Mouse (Mus musculus) layer of hippocampus, adult 11-12 months (tissue): Measurements from ENCODE around the gene Panx3.

ENCODE experiments used
- DNase-seq: peaks from one replicate; pipeline ENCODE4 v3.0.0; 2022; ENCODE audit warnings: low spot score

Panx3 gene

GRCm38 (mm10) chr9:37632305-37632704, 36.7 kb downstream of the Panx3 start:
- DNase-seq = no peak

DNA sequence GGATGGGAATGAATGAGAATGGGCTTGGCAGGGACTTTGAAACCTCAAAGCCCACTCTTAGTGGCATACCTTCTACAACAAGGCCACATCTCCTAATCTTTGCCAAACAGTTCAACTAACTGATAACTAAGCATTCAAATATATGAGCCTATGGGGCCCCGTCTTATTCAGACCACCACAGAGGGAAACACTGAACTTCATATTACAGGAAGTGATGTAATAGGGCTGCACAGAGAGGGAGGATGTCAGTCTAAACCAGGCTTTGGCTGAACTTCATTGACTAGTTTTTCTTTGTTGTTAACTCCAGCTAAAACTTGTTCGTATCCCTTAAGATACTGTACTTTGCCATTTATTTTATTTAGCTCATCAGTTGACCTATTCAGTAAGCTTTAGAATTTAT, 39.1 kb downstream of the Panx3 start:
- DNase-seq = no peak

GRCm38 (mm10) chr9:37628581-37628980, 40.5 kb downstream of the Panx3 start:
- DNase-seq = no peak

DNA sequence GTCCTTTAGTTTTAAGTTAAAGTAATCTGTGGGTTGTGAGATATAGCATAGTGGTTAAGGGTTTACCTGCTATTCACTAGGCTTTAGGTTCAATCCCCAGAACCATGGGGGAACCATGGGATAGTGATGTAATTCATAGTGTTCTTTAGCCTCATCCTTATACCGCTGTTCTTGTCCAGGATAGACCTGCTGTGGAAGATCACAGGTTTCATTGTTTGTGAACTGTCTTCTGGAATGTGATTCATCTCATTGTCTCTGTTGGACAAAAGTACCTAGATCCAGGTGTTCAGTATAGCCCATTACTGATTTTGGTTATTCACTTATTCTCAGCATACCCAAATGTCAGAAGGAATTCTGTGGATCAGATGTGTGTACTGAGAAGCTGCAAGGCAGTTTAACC, 41.8 kb downstream of the Panx3 start:
- no peak for DNase-seq

DNA sequence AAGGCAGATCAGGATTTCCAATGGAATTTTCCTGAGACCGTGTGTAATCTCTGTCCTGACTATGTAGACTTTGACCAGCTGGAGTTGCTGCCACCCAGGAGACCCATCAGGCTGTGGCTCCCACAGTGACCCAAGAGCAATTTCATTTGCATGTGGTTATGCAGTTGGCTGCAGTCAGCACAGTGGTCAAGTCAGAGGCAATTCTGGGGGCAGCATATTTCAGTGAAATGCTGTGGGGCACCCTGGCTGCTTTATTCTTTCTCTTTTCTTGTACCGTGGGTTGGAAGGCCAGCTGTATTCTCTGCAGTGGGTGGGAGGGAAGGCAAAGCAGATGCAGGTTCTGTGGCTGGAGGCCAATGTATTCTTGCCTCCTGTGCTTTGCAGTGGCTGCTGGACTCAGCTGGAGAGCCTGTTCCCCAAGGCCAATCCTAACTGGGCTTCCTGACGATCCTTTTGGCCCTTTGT, 42.9 kb downstream of the Panx3 start:
- peak; percentile 43 for DNase-seq

DNA sequence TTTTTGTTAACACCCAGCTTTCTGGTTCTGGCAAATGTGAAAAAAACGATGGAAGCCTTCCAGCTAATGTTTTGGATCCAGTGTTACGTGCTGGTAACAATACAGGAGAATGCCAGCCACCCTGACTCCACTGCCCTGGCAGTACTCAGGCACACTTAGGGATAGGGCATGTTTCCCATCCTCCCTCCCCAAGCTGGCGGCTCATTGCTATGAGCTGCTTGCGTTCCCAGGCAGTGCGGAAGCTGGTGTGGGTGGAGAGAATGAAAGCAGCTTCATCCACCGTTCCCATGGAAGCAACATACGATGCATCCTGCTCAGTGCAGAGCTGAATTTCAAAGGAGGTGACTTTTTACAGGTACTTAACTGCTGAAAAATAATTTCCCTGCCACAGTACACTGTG, 43.4 kb downstream of the Panx3 start:
- DNase-seq = peak; percentile 82

GRCm38 (mm10) chr9:37625129-37625528, 43.9 kb downstream of the Panx3 start:
- no peak for DNase-seq

- DNase-seq = no peak
Measured at GRCm38 (mm10) chr9:37624502-37624901, 44.5 kb downstream of the Panx3 start.

- DNase-seq = no peak
Measured at GRCm38 (mm10) chr9:37623981-37624380, 45.1 kb downstream of the Panx3 start.

- peak; percentile 63 for DNase-seq
Measured at GRCm38 (mm10) chr9:37621290-37621689, 47.7 kb downstream of the Panx3 start.

DNA sequence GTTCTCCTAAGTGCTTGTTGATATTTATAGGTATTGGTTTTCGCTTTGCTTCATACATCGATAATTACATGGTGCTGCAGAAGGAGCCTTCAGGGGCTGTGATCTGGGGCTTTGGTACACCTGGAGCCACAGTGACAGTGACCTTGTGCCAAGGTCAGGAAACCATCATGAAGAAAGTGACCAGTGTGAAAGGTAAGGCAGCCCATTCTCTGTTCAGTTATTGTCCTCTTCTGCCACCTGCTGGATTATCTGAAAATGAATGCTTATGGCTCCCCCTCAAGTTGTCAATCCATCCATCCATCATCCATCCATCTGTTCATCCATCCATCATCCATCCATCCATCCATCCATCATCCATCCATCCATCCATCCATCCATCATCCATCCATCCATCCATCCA, 52.3 kb downstream of the Panx3 start:
- peak; percentile 55 for DNase-seq

- DNase-seq = no peak
Measured at GRCm38 (mm10) chr9:37615220-37615619, 53.8 kb downstream of the Panx3 start.

- DNase-seq = no peak
Measured at GRCm38 (mm10) chr9:37614316-37614715, 54.7 kb downstream of the Panx3 start.

DNA sequence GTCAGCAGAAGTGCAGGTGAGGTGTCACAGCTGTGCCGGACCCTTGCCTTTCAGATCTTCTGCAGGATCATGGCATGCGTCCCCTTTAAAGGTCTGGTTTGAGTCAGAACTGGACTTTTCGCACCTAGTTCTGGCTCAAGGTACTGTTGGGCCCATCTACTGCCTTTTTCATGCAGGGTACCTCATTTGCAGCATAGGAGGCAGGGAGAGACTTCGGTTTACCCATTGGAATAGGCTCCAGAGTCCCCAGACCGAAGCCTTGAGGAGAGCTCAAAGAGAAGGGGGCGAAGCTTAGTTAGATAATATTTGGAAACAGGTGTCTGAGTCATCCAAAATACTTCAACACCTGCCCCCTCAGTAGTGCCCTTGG, 55.1 kb downstream of the Panx3 start:
- DNase-seq = no peak

GRCm38 (mm10) chr9:37613182-37613910, 55.7 kb downstream of the Panx3 start, which contains the start of gene Spa17:
Spa17 (minus strand) TSS chr9:37613722.
- peak; percentile 90 for DNase-seq
